8 mouse cellular contexts compared by ENCODE assay signal in the genomic region with DNA sequence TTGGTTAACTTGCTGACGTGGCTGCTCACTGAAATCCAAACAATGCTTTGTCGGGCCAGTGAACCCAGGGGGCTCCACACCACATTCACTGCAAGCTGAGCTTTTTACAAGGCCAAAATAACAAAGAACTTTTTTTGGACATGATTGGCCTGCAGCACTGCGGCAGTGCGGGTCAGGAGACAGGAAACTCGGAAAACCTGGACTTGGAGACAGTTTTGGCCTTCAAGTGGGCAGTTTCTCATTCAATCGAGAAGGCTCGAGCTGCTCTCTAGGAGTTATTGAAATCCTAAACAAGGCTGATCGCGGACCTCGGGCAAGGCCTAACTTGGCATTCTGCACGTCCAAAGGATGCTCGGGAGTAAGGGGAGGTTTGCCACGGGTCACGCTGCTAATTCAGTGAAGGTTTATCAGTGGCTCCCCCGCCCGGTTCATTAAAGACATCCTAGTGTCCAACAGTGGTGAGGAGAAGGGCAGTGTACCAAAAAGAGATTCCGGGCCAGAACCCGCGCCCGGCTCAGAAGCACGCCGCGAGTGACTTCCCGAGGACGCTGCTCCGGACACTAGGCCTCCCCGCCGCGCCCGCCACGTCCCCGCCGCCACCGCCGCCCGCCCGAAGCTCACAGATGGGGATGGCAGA. TPM values are rescaled to one million over a fixed set of nuclear protein-coding genes. Genes with fewer than 3 reads are reported as not detected.
A peak's percentile ranks its signal among the peaks of the same experiment; 100 is the strongest.
DNase-seq lines count a peak whose midpoint lies in the region; ATAC-seq and TF ChIP-seq lines count a peak whose summit lies in the region.

No protein-coding gene starts in this region.

- intact Hi-C loops in gastrocnemius, adult 2 months (cut with DNase I), result loop anchor here (2.0 kb wide), 1 partner anchor 51 kb away; no protein-coding TSS in a partner anchor
- intact Hi-C loops in left cerebral cortex, postnatal 10 days (cut with DNase I), result loop anchor here (5.0 to 10.0 kb wide), 2 partner anchors 135 to 263 kb away; a partner anchor contains a TSS

- H3K4me1 ChIP-seq in midbrain, embryonic 11.5 days (ENCODE audit: control insufficient read depth, insufficient read depth, low read length), result peaks cover 6% of the 10 kb centered on the region; the same call in 1 of the 2 replicates

- DNase-seq in gastrocnemius, adult 2 months, result peak; percentile 26
- DNase-seq in gastrocnemius, postnatal 4 days (ENCODE audit: low spot score in 2 of 2), result no peak
- DNase-seq in urinary bladder, postnatal 25 days (ENCODE audit: low spot score), result peak; percentile 33
- no peak for DNase-seq in urinary bladder, postnatal 10 days (ENCODE audit: low spot score)
- DNase-seq in left cerebral cortex, postnatal 10 days (ENCODE audit: extremely low spot score in 1 of 2, low spot score in 2 of 2), result peak; percentile 8 to 42
- peak; percentile 93 for DNase-seq in midbrain, embryonic 11.5 days (ENCODE audit: low spot score, missing footprints)
- DNase-seq in cerebellum, adult 18-20 months, result no peak

- peak overlapping the region; percentile 87 for H3K4me3 ChIP-seq in gastrocnemius, adult 2 months
- H3K4me3 ChIP-seq in midbrain, embryonic 11.5 days (ENCODE audit: low read depth, low read length), result peak overlapping the region; percentile 87

- no peaks in the 10 kb centered on the region for H3K27me3 ChIP-seq in midbrain, embryonic 11.5 days (ENCODE audit: control insufficient read depth, insufficient read depth, low read length)

- no peaks in the 10 kb centered on the region for H3K9me3 ChIP-seq in midbrain, embryonic 11.5 days (ENCODE audit: control insufficient read depth, low read length)

- peak overlapping the region; percentile 81 for H3K4me2 ChIP-seq in midbrain, embryonic 11.5 days

- peak overlapping the region; percentile 91 for H3K9ac ChIP-seq in midbrain, embryonic 11.5 days (ENCODE audit: low read length)

- H3K27ac ChIP-seq in gastrocnemius, adult 2 months, result peak overlapping the region; percentile 93
- peak overlapping the region; percentile 75 for H3K27ac ChIP-seq in midbrain, embryonic 11.5 days (ENCODE audit: low read depth, low read length)

- ATAC-seq in granulocyte monocyte progenitor cell, adult 5-6 weeks (replicated peaks; ENCODE audit: poor library complexity, severe bottlenecking), result peak; percentile 52
- ATAC-seq in midbrain, embryonic 11.5 days (ENCODE audit: low FRiP score), result peak; percentile 70

- no peak for TF ChIP-seq CTCF in gastrocnemius, adult 2 months (IDR thresholded peaks at IDR 0.05)

- peaks cover 11% of the 10 kb centered on the region for H3K36me3 ChIP-seq in midbrain, embryonic 11.5 days (ENCODE audit: control insufficient read depth, insufficient read depth, low read length)

- WGBS in midbrain, embryonic 11.5 days, result under 1% methylated on average over 37 of the region's 37 CpGs

RNA-seq across cellular contexts. Expression of a gene that starts 0.5 kb away (rescaled TPM):
- total RNA-seq in gastrocnemius, adult 2 months (2021), result 100 to 1,000 TPM; 135 to 154 TPM
- total RNA-seq in gastrocnemius, postnatal 4 days (2021), result 100 to 1,000 TPM; 183 to 192 TPM
- total RNA-seq in granulocyte monocyte progenitor cell, adult 5-6 weeks (2014; fragmentation: Nextera tagmentation), result 316 and 354 TPM in 2 replicates
- total RNA-seq in granulocyte monocyte progenitor cell, adult 5-6 weeks (2017), result 429 and 473 TPM in 2 replicates
- total RNA-seq in left cerebral cortex, postnatal 10 days (2021), result 100 to 1,000 TPM; 102 to 106 TPM
- polyA plus RNA-seq in midbrain, embryonic 11.5 days (2014; fragmentation: Nextera tagmentation; extraction: Ambion mirVana), result 295 and 322 TPM in 2 replicates

Comparison
In these comparisons a context has a peak if more than half of its experiments do, and no peak if none do; other contexts are left out.
1. DNase-seq: peak in gastrocnemius, adult 2 months (single experiment), urinary bladder, postnatal 25 days (single experiment), left cerebral cortex, postnatal 10 days (2 of 2) and midbrain, embryonic 11.5 days (single experiment); none in gastrocnemius, postnatal 4 days (0 of 2), urinary bladder, postnatal 10 days (single experiment) and cerebellum, adult 18-20 months (0 of 2).